Mouse (Mus musculus): ENCODE results near the gene Adcy10. TPM values are rescaled to one million over a fixed set of nuclear protein-coding genes. Genes with fewer than 3 reads are reported as not detected.

The Adcy10 gene
- polyA plus RNA-seq, 1 experiment from 2014 or later: 0.13 TPM

DNA sequence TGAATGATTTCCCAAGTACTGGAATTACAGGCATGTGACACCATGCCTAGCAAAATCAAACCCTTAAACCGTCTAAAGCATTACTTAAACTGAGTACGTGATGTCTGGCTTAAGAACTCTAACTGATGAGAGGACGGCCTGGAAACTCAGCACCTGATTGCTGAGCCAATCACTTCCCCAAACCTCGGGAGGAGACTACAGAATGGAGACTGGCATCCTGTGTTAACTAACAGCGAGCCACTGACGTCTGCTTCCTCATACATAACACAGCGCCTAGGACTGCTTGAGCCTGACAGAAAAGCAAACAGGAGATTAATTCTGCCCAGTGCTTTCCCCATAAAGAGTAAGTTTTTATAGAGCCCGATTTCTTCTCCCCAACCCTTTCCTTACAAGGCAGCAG, 119.2 kb downstream of the Adcy10 start:
- 93% methylated on average over 8 of the region's 8 CpGs for WGBS
- Histone ChIP-seq H3K4me3 (replicated peaks; ENCODE audit: low read depth, low read length) (no peak overlapping the region), H3K9me3 (ENCODE audit: control insufficient read depth, low read length) (no peaks in the 10 kb centered on the region), H3K36me3 (ENCODE audit: control insufficient read depth, insufficient read depth, low read length) (peaks cover 46% of the 10 kb centered on the region), H3K4me2 (ENCODE audit: low read length) (no peak overlapping the region), H3K9ac (replicated peaks; ENCODE audit: low read length) (no peak overlapping the region), H3K27ac (replicated peaks; ENCODE audit: low read depth, low read length) (no peak overlapping the region), H3K4me1 (ENCODE audit: control insufficient read depth, insufficient read depth, low read length) (no peaks in the 10 kb centered on the region), H3K27me3 (ENCODE audit: control insufficient read depth, insufficient read depth, low read length) (no peaks in the 10 kb centered on the region)
- ATAC-seq (ENCODE audit: low FRiP score, low TSS enrichment) (no peak), DNase-seq (no peak)

DNA sequence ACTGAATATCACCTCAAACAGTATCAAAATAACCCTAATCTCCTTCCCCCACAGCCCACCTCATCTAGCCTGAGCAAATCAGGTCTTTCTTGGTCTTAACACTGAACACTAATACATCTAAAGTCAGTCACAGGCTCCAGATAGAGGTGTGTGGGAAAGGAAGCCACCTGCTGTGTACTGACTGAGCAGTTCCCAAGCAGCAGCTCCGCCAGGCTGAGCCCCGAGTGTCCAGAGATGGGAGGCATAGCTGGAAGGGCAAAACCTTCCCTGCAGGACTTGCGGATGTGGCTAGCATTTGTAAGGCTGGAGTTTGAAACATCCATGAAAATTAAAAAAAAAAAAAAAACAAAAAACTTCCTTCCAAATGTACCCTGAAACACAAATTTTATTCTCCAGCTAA, 120.1 kb downstream of the Adcy10 start:
- peaks cover 41% of the 10 kb centered on the region for H3K36me3 ChIP-seq (ENCODE audit: control insufficient read depth, insufficient read depth, low read length)
- 90% methylated on average over 3 of the region's 3 CpGs for WGBS
- DNase-seq: no peak

DNA sequence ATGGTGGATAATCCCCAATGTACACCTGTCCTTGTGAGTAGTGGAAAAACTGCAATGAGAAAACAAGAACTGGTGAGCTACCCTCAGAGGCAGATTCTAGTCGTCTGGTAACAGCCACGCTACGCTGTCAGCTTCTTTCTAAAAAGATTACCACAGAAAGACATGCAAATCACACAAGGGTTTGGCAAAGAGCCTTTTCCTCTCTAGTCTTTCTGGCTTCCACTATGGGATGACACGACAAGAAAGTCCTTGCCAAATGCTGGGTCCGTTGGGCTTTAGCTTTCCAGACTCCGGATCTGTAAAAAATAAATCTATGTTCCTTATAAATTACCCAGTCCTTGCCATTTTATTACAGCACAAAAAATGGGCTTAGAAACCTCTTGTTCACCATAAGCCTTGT, 120.8 kb downstream of the Adcy10 start:
- ATAC-seq (ENCODE audit: low FRiP score, low TSS enrichment): no peak
- no peak overlapping the region for H3K27ac ChIP-seq (replicated peaks; ENCODE audit: low read depth, low read length)
- H3K36me3 ChIP-seq (ENCODE audit: control insufficient read depth, insufficient read depth, low read length): peaks cover 41% of the 10 kb centered on the region
- DNase-seq: peak; percentile 47
- H3K4me1 ChIP-seq (ENCODE audit: control insufficient read depth, insufficient read depth, low read length): peaks cover 9% of the 10 kb centered on the region
- no peaks in the 10 kb centered on the region for H3K27me3 ChIP-seq (ENCODE audit: control insufficient read depth, insufficient read depth, low read length)
- no peaks in the 10 kb centered on the region for H3K9me3 ChIP-seq (ENCODE audit: control insufficient read depth, low read length)
- 74% methylated on average over 6 of the region's 6 CpGs for WGBS
- no peak overlapping the region for H3K9ac ChIP-seq (replicated peaks; ENCODE audit: low read length)
- H3K4me3 ChIP-seq (replicated peaks; ENCODE audit: low read depth, low read length): no peak overlapping the region
- no peak overlapping the region for H3K4me2 ChIP-seq (ENCODE audit: low read length)

More for the DNA sequence above, 120.1 kb downstream of the Adcy10 start:
- ATAC-seq (ENCODE audit: low FRiP score, low TSS enrichment): no peak
- no peaks in the 10 kb centered on the region for H3K27me3 ChIP-seq (ENCODE audit: control insufficient read depth, insufficient read depth, low read length)
- no peak overlapping the region for H3K9ac ChIP-seq (replicated peaks; ENCODE audit: low read length)
- H3K4me2 ChIP-seq (ENCODE audit: low read length): no peak overlapping the region
- H3K4me3 ChIP-seq (replicated peaks; ENCODE audit: low read depth, low read length): no peak overlapping the region
- peaks cover 2% of the 10 kb centered on the region; the same call in 1 of the 2 replicates for H3K4me1 ChIP-seq (ENCODE audit: control insufficient read depth, insufficient read depth, low read length)
- no peaks in the 10 kb centered on the region for H3K9me3 ChIP-seq (ENCODE audit: control insufficient read depth, low read length)
- H3K27ac ChIP-seq (replicated peaks; ENCODE audit: low read depth, low read length): no peak overlapping the region

GRCm38 (mm10) chr1:165608904-165609303, 123.9 kb downstream of the Adcy10 start:
- Histone ChIP-seq H3K27me3 (ENCODE audit: control insufficient read depth, insufficient read depth, low read length) (no peaks in the 10 kb centered on the region), H3K9ac (replicated peaks; ENCODE audit: low read length) (no peak overlapping the region)
- 90% methylated on average over 4 of the region's 4 CpGs for WGBS

GRCm38 (mm10) chr1:165609495-165610320, 124.7 kb downstream of the Adcy10 start:
- ATAC-seq (ENCODE audit: low FRiP score, low TSS enrichment): peak; percentile 21; the same call in 1 of the 2 replicates
- H3K4me1 ChIP-seq (ENCODE audit: control insufficient read depth, insufficient read depth, low read length): peaks cover 14% of the 10 kb centered on the region
- H3K9me3 ChIP-seq (ENCODE audit: control insufficient read depth, low read length): no peaks in the 10 kb centered on the region
- no peaks in the 10 kb centered on the region for H3K27me3 ChIP-seq (ENCODE audit: control insufficient read depth, insufficient read depth, low read length)
- H3K9ac ChIP-seq (replicated peaks; ENCODE audit: low read length): no peak overlapping the region
- H3K36me3 ChIP-seq (ENCODE audit: control insufficient read depth, insufficient read depth, low read length): peaks cover 20% of the 10 kb centered on the region
- peak overlapping the region; percentile 55 for H3K27ac ChIP-seq (replicated peaks; ENCODE audit: low read depth, low read length)
- DNase-seq: peak; percentile 37
- H3K4me2 ChIP-seq (ENCODE audit: low read length): no peak overlapping the region
- no peak overlapping the region for H3K4me3 ChIP-seq (replicated peaks; ENCODE audit: low read depth, low read length)
- WGBS: 43% methylated on average over 7 of the region's 7 CpGs

More at GRCm38 (mm10) chr1:165608904-165609303, 123.9 kb downstream of the Adcy10 start:
- peaks cover 25% of the 10 kb centered on the region for H3K36me3 ChIP-seq (ENCODE audit: control insufficient read depth, insufficient read depth, low read length)
- no peaks in the 10 kb centered on the region for H3K9me3 ChIP-seq (ENCODE audit: control insufficient read depth, low read length)
- no peak overlapping the region for H3K4me3 ChIP-seq (replicated peaks; ENCODE audit: low read depth, low read length)
- H3K4me1 ChIP-seq (ENCODE audit: control insufficient read depth, insufficient read depth, low read length): peaks cover 14% of the 10 kb centered on the region
- H3K27ac ChIP-seq (replicated peaks; ENCODE audit: low read depth, low read length): no peak overlapping the region
- no peak overlapping the region for H3K4me2 ChIP-seq (ENCODE audit: low read length)
- DNase-seq: no peak
- ATAC-seq (ENCODE audit: low FRiP score, low TSS enrichment): no peak

GRCm38 (mm10) chr1:165610321-165610999, 125.5 kb downstream of the Adcy10 start:
- Histone ChIP-seq H3K4me2 (ENCODE audit: low read length) (peak overlapping the region; percentile 9; the same call in 1 of the 2 replicates), H3K27me3 (ENCODE audit: control insufficient read depth, insufficient read depth, low read length) (no peaks in the 10 kb centered on the region), H3K36me3 (ENCODE audit: control insufficient read depth, insufficient read depth, low read length) (peaks cover 20% of the 10 kb centered on the region), H3K4me1 (ENCODE audit: control insufficient read depth, insufficient read depth, low read length) (peaks cover 14% of the 10 kb centered on the region), H3K9me3 (ENCODE audit: control insufficient read depth, low read length) (peaks cover 3% of the 10 kb centered on the region; the same call in 1 of the 2 replicates), H3K9ac (replicated peaks; ENCODE audit: low read length) (peak overlapping the region; percentile 9; the same call in 1 of the 2 replicates), H3K27ac (replicated peaks; ENCODE audit: low read depth, low read length) (peak overlapping the region; percentile 55), H3K4me3 (replicated peaks; ENCODE audit: low read depth, low read length) (no peak overlapping the region)
- WGBS: 7% methylated on average over 9 of the region's 9 CpGs
- ATAC-seq (ENCODE audit: low FRiP score, low TSS enrichment) (peak; percentile 35; the same call in 1 of the 2 replicates), DNase-seq (peak; percentile 64)

GRCm38 (mm10) chr1:165612714-165613113, 127.7 kb downstream of the Adcy10 start:
- Histone ChIP-seq H3K9me3 (ENCODE audit: control insufficient read depth, low read length) (peaks cover 3% of the 10 kb centered on the region; the same call in 1 of the 2 replicates), H3K36me3 (ENCODE audit: control insufficient read depth, insufficient read depth, low read length) (peaks cover 14% of the 10 kb centered on the region), H3K27ac (replicated peaks; ENCODE audit: low read depth, low read length) (no peak overlapping the region), H3K4me1 (ENCODE audit: control insufficient read depth, insufficient read depth, low read length) (peaks cover 26% of the 10 kb centered on the region), H3K4me2 (ENCODE audit: low read length) (no peak overlapping the region), H3K4me3 (replicated peaks; ENCODE audit: low read depth, low read length) (no peak overlapping the region), H3K27me3 (ENCODE audit: control insufficient read depth, insufficient read depth, low read length) (no peaks in the 10 kb centered on the region), H3K9ac (replicated peaks; ENCODE audit: low read length) (no peak overlapping the region)
- no peak for DNase-seq
- 86% methylated on average over 5 of the region's 5 CpGs for WGBS
- no peak for ATAC-seq (ENCODE audit: low FRiP score, low TSS enrichment)

GRCm38 (mm10) chr1:165613926-165614325, 128.9 kb downstream of the Adcy10 start:
- Histone ChIP-seq H3K4me1 (ENCODE audit: control insufficient read depth, insufficient read depth, low read length) (peaks cover 27% of the 10 kb centered on the region), H3K9me3 (ENCODE audit: control insufficient read depth, low read length) (peaks cover 3% of the 10 kb centered on the region; the same call in 1 of the 2 replicates), H3K36me3 (ENCODE audit: control insufficient read depth, insufficient read depth, low read length) (peaks cover 10% of the 10 kb centered on the region), H3K4me2 (ENCODE audit: low read length) (no peak overlapping the region), H3K4me3 (replicated peaks; ENCODE audit: low read depth, low read length) (no peak overlapping the region), H3K9ac (replicated peaks; ENCODE audit: low read length) (no peak overlapping the region), H3K27ac (replicated peaks; ENCODE audit: low read depth, low read length) (no peak overlapping the region), H3K27me3 (ENCODE audit: control insufficient read depth, insufficient read depth, low read length) (no peaks in the 10 kb centered on the region)
- ATAC-seq (ENCODE audit: low FRiP score, low TSS enrichment): no peak
- DNase-seq: no peak
- 89% methylated on average over 4 of the region's 4 CpGs for WGBS
